ENCODE assay signal across 8 mouse cellular contexts in genomic region chr5:67846361-67847224, GRCm38 (mm10). TPM values are rescaled to one million over a fixed set of nuclear protein-coding genes. Genes with fewer than 3 reads are reported as not detected.
DNase-seq lines count a peak whose midpoint lies in the region; ATAC-seq and TF ChIP-seq lines count a peak whose summit lies in the region.

No protein-coding gene starts in this region.

- peak; percentile 26 for DNase-seq in urinary bladder, adult 2 months (ENCODE audit: low spot score)
- DNase-seq in urinary bladder, postnatal 10 days (ENCODE audit: low spot score): no peak
- peak; percentile 54 for DNase-seq in embryo, embryonic 9.5 days (ENCODE audit: extremely low spot score)
- DNase-seq in heart, adult 18-20 months: peak; percentile 45 to 65
- peak; percentile 51 for DNase-seq in kidney, adult 18-20 months
- peak; percentile 44 to 62 for DNase-seq in spleen, adult 2 months (ENCODE audit: low read depth in 1 of 2, low spot score in 2 of 2)

- WGBS in limb, embryonic 15.5 days: under 1% methylated on average over 37 of the region's 39 CpGs
- under 1% methylated on average over 38 of the region's 39 CpGs for WGBS in midbrain, embryonic 15.5 days
- WGBS in spleen, adult 2 months: 1% methylated on average over 39 of the region's 39 CpGs

- TF ChIP-seq CTCF in spleen, adult 2 months (IDR thresholded peaks at IDR 0.05; ENCODE audit: extremely low read depth, insufficient read depth, insufficient read length, insufficient replicate concordance): peak; percentile 24; the same call in 1 of the 2 replicates

- no peaks in the 10 kb centered on the region for H3K9me3 ChIP-seq in limb, embryonic 15.5 days
- H3K9me3 ChIP-seq in midbrain, embryonic 15.5 days: no peaks in the 10 kb centered on the region

- no peak for TF ChIP-seq POLR2A in spleen, adult 2 months (IDR thresholded peaks at IDR 0.05; ENCODE audit: low read depth, low read length)

- H3K27ac ChIP-seq in limb, embryonic 15.5 days: 0 out of 2 replicates have a peak overlapping the region, but pooled peaks have one; percentile 22
- H3K27ac ChIP-seq in midbrain, embryonic 15.5 days: peak overlapping the region; percentile 94
- H3K27ac ChIP-seq in spleen, adult 2 months (ENCODE audit: insufficient read depth, low read length): peak overlapping the region; percentile 66

- peak overlapping the region; percentile 97 for H3K4me2 ChIP-seq in limb, embryonic 15.5 days
- H3K4me2 ChIP-seq in midbrain, embryonic 15.5 days: peak overlapping the region; percentile 86

- no peaks in the 10 kb centered on the region for H3K36me3 ChIP-seq in limb, embryonic 15.5 days
- no peaks in the 10 kb centered on the region for H3K36me3 ChIP-seq in midbrain, embryonic 15.5 days (replicated peaks)
- H3K36me3 ChIP-seq in spleen, adult 2 months (ENCODE audit: control insufficient read depth, insufficient read depth, low read length): no peaks in the 10 kb centered on the region

- no peak; the same call in 1 of the 2 replicates for ATAC-seq in limb, embryonic 15.5 days (ENCODE audit: insufficient number of reproducible peaks, low FRiP score, low TSS enrichment, low read depth)
- ATAC-seq in midbrain, embryonic 15.5 days (replicated peaks): peak; percentile 14

- H3K27me3 ChIP-seq in limb, embryonic 15.5 days: peaks cover 11% of the 10 kb centered on the region
- no peaks in the 10 kb centered on the region for H3K27me3 ChIP-seq in midbrain, embryonic 15.5 days (replicated peaks)
- H3K27me3 ChIP-seq in spleen, adult 2 months (ENCODE audit: control insufficient read depth, insufficient read depth, low read length): no peaks in the 10 kb centered on the region

- H3K4me1 ChIP-seq in limb, embryonic 15.5 days: peaks cover 13% of the 10 kb centered on the region
- peaks cover 55% of the 10 kb centered on the region for H3K4me1 ChIP-seq in midbrain, embryonic 15.5 days
- H3K4me1 ChIP-seq in spleen, adult 2 months (ENCODE audit: control insufficient read depth, insufficient read depth, insufficient read length): peaks cover 6% of the 10 kb centered on the region; the same call in 1 of the 2 replicates

- H3K4me3 ChIP-seq in limb, embryonic 15.5 days: peak overlapping the region; percentile 82
- H3K4me3 ChIP-seq in midbrain, embryonic 15.5 days: peak overlapping the region; percentile 82
- H3K4me3 ChIP-seq in spleen, adult 2 months (ENCODE audit: extremely low read depth, insufficient read depth, insufficient read length): peak overlapping the region; percentile 90

- peak overlapping the region; percentile 55 for H3K9ac ChIP-seq in limb, embryonic 15.5 days
- peak overlapping the region; percentile 79 for H3K9ac ChIP-seq in midbrain, embryonic 15.5 days

RNA-seq across cellular contexts. Expression of gene Atp8a1, which starts 0.6 kb away (rescaled TPM):
- 6.0 and 6.7 TPM in 2 replicates for polyA plus RNA-seq in urinary bladder, adult 2 months (2012; rRNA removed)
- total RNA-seq in heart, adult 18-20 months (2021): 10 to 100 TPM; 26.9 to 30.1 TPM
- polyA plus RNA-seq in limb, embryonic 15.5 days (2015; fragmentation: Nextera tagmentation; extraction: Ambion mirVana): 6.5 and 6.8 TPM in 2 replicates
- 46.2 and 53.6 TPM in 2 replicates for polyA plus RNA-seq in midbrain, embryonic 15.5 days (2015; fragmentation: Nextera tagmentation; extraction: Ambion mirVana)
- polyA plus RNA-seq in spleen, adult 2 months (2012; rRNA removed): 24.6 and 38.1 TPM in 2 replicates

Comparison
In these comparisons a context has a peak if more than half of its experiments do, and no peak if none do; other contexts are left out.
1. H3K27ac ChIP-seq: peak in every context shown above with its lines; median percentile 94 in midbrain, embryonic 15.5 days; 66 in spleen, adult 2 months; 22 in limb, embryonic 15.5 days.